ENCODE assay signal across 8 mouse cellular contexts in the genomic region with DNA sequence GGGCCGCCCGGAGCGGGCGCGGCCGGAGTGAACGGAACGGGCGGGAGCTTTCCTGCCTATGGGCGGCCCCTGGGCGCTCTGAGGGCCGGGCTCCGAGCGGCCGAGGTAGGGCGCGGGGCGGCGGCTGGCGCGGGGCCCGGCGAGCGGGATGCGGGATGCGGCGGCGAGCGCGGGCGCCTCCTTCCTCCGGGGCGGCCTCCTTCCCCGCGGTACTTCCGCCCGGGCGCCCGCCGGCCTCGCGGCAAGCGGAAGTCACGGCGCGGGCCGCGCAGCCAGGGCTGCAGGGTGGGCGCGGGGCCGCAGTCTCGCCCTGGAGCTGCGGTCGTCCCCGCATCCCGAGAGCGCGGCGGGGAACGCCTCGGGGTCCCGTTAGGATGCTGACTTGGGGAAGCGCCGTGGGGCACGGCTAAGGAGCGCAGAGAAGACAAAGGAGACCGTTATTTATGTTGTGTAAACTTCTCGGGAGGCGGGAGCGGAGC. TPM values are rescaled to one million over a fixed set of nuclear protein-coding genes. Genes with fewer than 3 reads are reported as not detected.
DNase-seq lines count a peak whose midpoint lies in the region; ATAC-seq and TF ChIP-seq lines count a peak whose summit lies in the region.

No protein-coding gene starts in this region.

- no peaks in the 10 kb centered on the region for H3K36me3 ChIP-seq in hindbrain, embryonic 16.5 days (ENCODE audit: control insufficient read depth, insufficient read depth, low read length)
- H3K36me3 ChIP-seq in stomach, embryonic 16.5 days (ENCODE audit: control insufficient read depth, insufficient read depth, low read length), result no peaks in the 10 kb centered on the region

- H3K4me3 ChIP-seq in cortical plate, adult 2 months (ENCODE audit: insufficient read depth, low read length), result peak overlapping the region; percentile 83
- peak overlapping the region; percentile 95 for H3K4me3 ChIP-seq in hindbrain, embryonic 16.5 days (ENCODE audit: low read length)
- H3K4me3 ChIP-seq in stomach, embryonic 16.5 days (replicated peaks; ENCODE audit: low read length), result peak overlapping the region; percentile 99

- peaks cover 7% of the 10 kb centered on the region for H3K4me1 ChIP-seq in cortical plate, adult 2 months (ENCODE audit: control insufficient read depth, insufficient read depth, low read length)
- H3K4me1 ChIP-seq in hindbrain, embryonic 16.5 days (ENCODE audit: control insufficient read depth, insufficient read depth, low read depth, low read length), result peaks cover 16% of the 10 kb centered on the region
- peaks cover 18% of the 10 kb centered on the region for H3K4me1 ChIP-seq in stomach, embryonic 16.5 days (ENCODE audit: control insufficient read depth, insufficient read depth, low read length)

- WGBS in hindbrain, embryonic 16.5 days, result under 1% methylated on average over 55 of the region's 70 CpGs
- WGBS in stomach, embryonic 16.5 days, result under 1% methylated on average over 70 of the region's 70 CpGs

- H3K9me3 ChIP-seq in hindbrain, embryonic 16.5 days (ENCODE audit: control insufficient read depth, low read length), result no peaks in the 10 kb centered on the region
- H3K9me3 ChIP-seq in stomach, embryonic 16.5 days (replicated peaks; ENCODE audit: control insufficient read depth, low read length), result no peaks in the 10 kb centered on the region

- H3K4me2 ChIP-seq in hindbrain, embryonic 16.5 days (ENCODE audit: low read length), result peak overlapping the region; percentile 57
- H3K4me2 ChIP-seq in stomach, embryonic 16.5 days (ENCODE audit: low read depth, low read length), result peak overlapping the region; percentile 88

- H3K27me3 ChIP-seq in hindbrain, embryonic 16.5 days (replicated peaks; ENCODE audit: control insufficient read depth, insufficient read depth, low read length), result no peaks in the 10 kb centered on the region
- H3K27me3 ChIP-seq in stomach, embryonic 16.5 days (ENCODE audit: control insufficient read depth, insufficient read depth, low read length), result no peaks in the 10 kb centered on the region

- no peak for TF ChIP-seq CTCF in cortical plate, adult 2 months (IDR thresholded peaks at IDR 0.05; ENCODE audit: extremely low read depth, insufficient read depth, low read length)

- peak; percentile 71 for ATAC-seq in frontal cortex, adult (ENCODE audit: low TSS enrichment)
- peak; percentile 77 for ATAC-seq in hindbrain, embryonic 16.5 days
- ATAC-seq in stomach, embryonic 16.5 days (ENCODE audit: insufficient read depth, low FRiP score), result peak; percentile 54

- no peak for TF ChIP-seq POLR2A in cortical plate, adult 2 months (IDR thresholded peaks at IDR 0.05; ENCODE audit: extremely low read depth, insufficient read depth, low read length)

- H3K27ac ChIP-seq in cortical plate, adult 2 months (ENCODE audit: insufficient read depth, low read length), result peak overlapping the region; percentile 93
- peak overlapping the region; percentile 99 for H3K27ac ChIP-seq in hindbrain, embryonic 16.5 days (ENCODE audit: low read depth, low read length)
- H3K27ac ChIP-seq in stomach, embryonic 16.5 days (ENCODE audit: low read length), result peak overlapping the region; percentile 98

- no peak for DNase-seq in frontal cortex, postnatal 14 days (ENCODE audit: low spot score in 2 of 2)
- peak; percentile 46 for DNase-seq in 416B (ENCODE audit: low read depth)
- DNase-seq in lung, postnatal 25 days (ENCODE audit: low spot score), result peak; percentile 26
- no peak for DNase-seq in cerebellum, adult 9-11 months

- peak overlapping the region; percentile 100 for H3K9ac ChIP-seq in hindbrain, embryonic 16.5 days (ENCODE audit: low read depth, low read length)
- H3K9ac ChIP-seq in stomach, embryonic 16.5 days (ENCODE audit: low read length), result peak overlapping the region; percentile 99

RNA-seq across cellular contexts. Expression of a gene that starts 0.4 kb away (rescaled TPM):
- polyA plus RNA-seq in cortical plate, adult 2 months (2012; rRNA removed), result 62.5 and 65.3 TPM in 2 replicates
- 65.5 and 73.6 TPM in 2 replicates for polyA plus RNA-seq in hindbrain, embryonic 16.5 days (2015; fragmentation: Nextera tagmentation; extraction: Ambion mirVana)
- polyA plus RNA-seq in stomach, embryonic 16.5 days (2015; fragmentation: Nextera tagmentation; extraction: Ambion mirVana), result 47.6 and 50.5 TPM in 2 replicates

RNA-seq across cellular contexts. Expression of a gene that starts 21.2 kb away (rescaled TPM):
- polyA plus RNA-seq in cortical plate, adult 2 months (2012; rRNA removed), result 63.9 and 66.4 TPM in 2 replicates
- polyA plus RNA-seq in hindbrain, embryonic 16.5 days (2015; fragmentation: Nextera tagmentation; extraction: Ambion mirVana), result 142 and 149 TPM in 2 replicates
- 76.6 and 80.1 TPM in 2 replicates for polyA plus RNA-seq in stomach, embryonic 16.5 days (2015; fragmentation: Nextera tagmentation; extraction: Ambion mirVana)

RNA-seq across cellular contexts. Expression of a gene that starts 33.9 kb away (rescaled TPM):
- polyA plus RNA-seq in cortical plate, adult 2 months (2012; rRNA removed), result 31.6 and 32.2 TPM in 2 replicates
- polyA plus RNA-seq in hindbrain, embryonic 16.5 days (2015; fragmentation: Nextera tagmentation; extraction: Ambion mirVana), result 26.1 and 26.5 TPM in 2 replicates
- 68.8 and 72.1 TPM in 2 replicates for polyA plus RNA-seq in stomach, embryonic 16.5 days (2015; fragmentation: Nextera tagmentation; extraction: Ambion mirVana)

RNA-seq across cellular contexts. Expression of a gene that starts 58.5 kb away (rescaled TPM):
- polyA plus RNA-seq in cortical plate, adult 2 months (2012; rRNA removed), result 44.5 and 48.3 TPM in 2 replicates
- polyA plus RNA-seq in hindbrain, embryonic 16.5 days (2015; fragmentation: Nextera tagmentation; extraction: Ambion mirVana), result 21.5 and 23.1 TPM in 2 replicates
- 31.2 and 32.5 TPM in 2 replicates for polyA plus RNA-seq in stomach, embryonic 16.5 days (2015; fragmentation: Nextera tagmentation; extraction: Ambion mirVana)

Comparison
In these comparisons a context has a peak if more than half of its experiments do, and no peak if none do; other contexts are left out.
1. DNase-seq: peak in 416B (single experiment) and lung, postnatal 25 days (single experiment); none in frontal cortex, postnatal 14 days (0 of 2) and cerebellum, adult 9-11 months (single experiment).
2. Peak in every context shown above with its lines, with median percentiles within 50 percentile points of each other: ATAC-seq, H3K27ac ChIP-seq and H3K4me3 ChIP-seq.